Mouse (Mus musculus) kidney, postnatal 25 days (tissue): Measurements from ENCODE around the gene Camta2.

ENCODE experiments used
- DNase-seq, 2 experiments: peaks; one replicate each; pipeline ENCODE4 v3.0.0; 2021; ENCODE audit warnings: mixed read lengths in 2 of 2

Camta2 gene

GRCm38 (mm10) chr11:70646691-70647650, 40.9 kb downstream of the Camta2 start, which contains the start of the genes Rnf167 and Slc25a11:
Rnf167 (plus strand) TSS chr11:70647235.
Slc25a11 (minus strand) TSS chr11:70647479.
- peak; percentile 99 for DNase-seq

- DNase-seq, result peak; percentile 66 to 79
Measured at GRCm38 (mm10) chr11:70646259-70646555, 41.7 kb downstream of the Camta2 start.

- no peak for DNase-seq
Measured at GRCm38 (mm10) chr11:70645461-70646258, 42.2 kb downstream of the Camta2 start.

- peak in 1 of 2 experiments; percentile 39 for DNase-seq
Measured at GRCm38 (mm10) chr11:70644564-70645103, 43.3 kb downstream of the Camta2 start.

GRCm38 (mm10) chr11:70643051-70643450, 44.9 kb downstream of the Camta2 start:
- no peak for DNase-seq

- DNase-seq, result no peak
Measured at GRCm38 (mm10) chr11:70641241-70641640, 46.7 kb downstream of the Camta2 start.

GRCm38 (mm10) chr11:70639976-70640375, 47.9 kb downstream of the Camta2 start:
- no peak for DNase-seq

- no peak for DNase-seq
Measured at GRCm38 (mm10) chr11:70638714-70639278, 49.1 kb downstream of the Camta2 start, which contains the start of gene Gp1ba. Gp1ba (plus strand) TSS chr11:70639122.

- no peak for DNase-seq
Measured at GRCm38 (mm10) chr11:70638293-70638692, 49.6 kb downstream of the Camta2 start.

- no peak for DNase-seq
Measured at GRCm38 (mm10) chr11:70637764-70638163, 50.1 kb downstream of the Camta2 start.

GRCm38 (mm10) chr11:70635601-70636000, 52.3 kb downstream of the Camta2 start:
- peak in 1 of 2 experiments; percentile 35 for DNase-seq

- peak; percentile 62 to 79 for DNase-seq
Measured at GRCm38 (mm10) chr11:70630129-70630528, 57.8 kb downstream of the Camta2 start.

GRCm38 (mm10) chr11:70629557-70629956, 58.3 kb downstream of the Camta2 start:
- peak in 1 of 2 experiments; percentile 37 for DNase-seq

GRCm38 (mm10) chr11:70628431-70628830, 59.5 kb downstream of the Camta2 start:
- DNase-seq, result no peak

- peak in 1 of 2 experiments; percentile 47 for DNase-seq
Measured at GRCm38 (mm10) chr11:70626877-70627276, 61.0 kb downstream of the Camta2 start.

GRCm38 (mm10) chr11:70625473-70625872, 62.4 kb downstream of the Camta2 start:
- DNase-seq, result peak; percentile 49 to 76

- DNase-seq, result peak in 1 of 2 experiments; percentile 31
Measured at GRCm38 (mm10) chr11:70623053-70623742, 64.7 kb downstream of the Camta2 start.

GRCm38 (mm10) chr11:70621972-70622814, 65.7 kb downstream of the Camta2 start:
- no peak for DNase-seq
